Mouse (Mus musculus) heart, embryonic 14.5 days (tissue): ENCODE data around the gene Dus3l. TPM values are rescaled to one million over a fixed set of nuclear protein-coding genes. Genes with fewer than 3 reads are reported as not detected.

Experiments used
- ATAC-seq: fragments of 200-750 bp; cut with Nextera tagmentation; 2 replicates; pipeline ENCODE4 v1.8.0; 2017; ENCODE audit warnings: low read depth, moderate TSS enrichment; ENCODE audit not compliant: insufficient number of reproducible peaks, insufficient read depth, low FRiP score
- H3K27ac ChIP-seq, 2 experiments: fragments of 200-500 bp in 1 of 2; fragments of 300-500 bp in 1 of 2; sonication (generic) in 1 of 2; replicated peaks in 1 of 2; 2 replicates each; pipeline ENCODE4 v1.5.1; 2012 to 2014; ENCODE audit warnings: low read depth in 2 of 2, low read length in 2 of 2, control low read depth in 1 of 2, mild to moderate bottlenecking in 1 of 2, mixed read lengths in 1 of 2; ENCODE audit not compliant: control insufficient read depth in 1 of 2, insufficient read depth in 1 of 2
- H3K27me3 ChIP-seq: fragments of 300-500 bp; sonication (generic); 2 replicates; pipeline ENCODE4 v1.6.1; 2014; ENCODE audit warnings: mild to moderate bottlenecking, low read length, control low read depth; ENCODE audit not compliant: control insufficient read depth, insufficient read depth
- H3K36me3 ChIP-seq: fragments of 300-500 bp; sonication (generic); 2 replicates; pipeline ENCODE4 v1.6.1; 2014; ENCODE audit warnings: mild to moderate bottlenecking, control low read depth, low read length, mixed read lengths; ENCODE audit not compliant: control insufficient read depth, insufficient read depth
- H3K4me1 ChIP-seq, 2 experiments: fragments of 200-500 bp in 1 of 2; fragments of 300-500 bp in 1 of 2; sonication (generic) in 1 of 2; 2 replicates each; pipeline ENCODE4 v1.6.1; 2012 to 2014; ENCODE audit warnings: low read length in 2 of 2, control low read depth in 1 of 2, mixed read lengths in 1 of 2; ENCODE audit not compliant: control insufficient read depth in 2 of 2, insufficient read depth in 2 of 2
- H3K4me2 ChIP-seq: fragments of 300-500 bp; sonication (generic); 2 replicates; pipeline ENCODE4 v1.6.1; 2014; ENCODE audit warnings: mild to moderate bottlenecking, low read length
- H3K4me3 ChIP-seq, 2 experiments: fragments of 200-500 bp in 1 of 2; fragments of 300-500 bp in 1 of 2; sonication (generic) in 1 of 2; 2 replicates each; pipeline ENCODE4 v1.5.1; 2012 to 2014; ENCODE audit warnings: low read length in 2 of 2, mild to moderate bottlenecking in 2 of 2, control low read depth in 1 of 2, low read depth in 1 of 2, moderate library complexity in 1 of 2; ENCODE audit not compliant: control insufficient read depth in 1 of 2, insufficient read depth in 1 of 2
- H3K9ac ChIP-seq: fragments of 300-500 bp; sonication (generic); 2 replicates; pipeline ENCODE4 v1.6.1; 2014; ENCODE audit warnings: mild to moderate bottlenecking, low read length
- H3K9me3 ChIP-seq: fragments of 300-500 bp; sonication (generic); 2 replicates; pipeline ENCODE4 v1.6.1; 2016; ENCODE audit warnings: low read length, control low read depth; ENCODE audit not compliant: control insufficient read depth
- WGBS: fragments of 180-500 bp; shearing (Covaris S2); extraction: QIAGEN DNeasy Blood & Tissue Kit; methylation state at CpG from one replicate; pipeline ENCODE4 v1.1.7; 2014; 5-methylcytosine and 5-hydroxymethylcytosine counted together
- polyA plus RNA-seq: library from polyadenylated mRNA; unstranded; fragments of >200 nt; fragmentation: Nextera tagmentation; extraction: Ambion mirVana; gene quantifications from 2 replicates; pipeline ENCODE4 v1.2.1, GENCODE M21; 2014

Dus3l gene
- polyA plus RNA-seq, 1 experiment from 2014 or later: 31.3 TPM

- ATAC-seq: no peak
- WGBS: 93% methylated on average over 11 of the region's 11 CpGs
- no peak overlapping the region for H3K27ac ChIP-seq
- peaks cover 6% of the 10 kb centered on the region; the same call in 1 of the 2 replicates for H3K36me3 ChIP-seq
- H3K9me3 ChIP-seq: peaks cover 4% of the 10 kb centered on the region; the same call in 1 of the 2 replicates
- H3K4me3 ChIP-seq: no peak overlapping the region
- H3K27me3 ChIP-seq: no peaks in the 10 kb centered on the region
- H3K4me2 ChIP-seq: no peak overlapping the region
- peaks cover 28 to 40% of the 10 kb centered on the region in 2 experiments for H3K4me1 ChIP-seq
- no peak overlapping the region for H3K9ac ChIP-seq
These were observed 13.0 kb downstream of the Dus3l start for GRCm38 (mm10) chr17:56777568-56777967.

- Histone ChIP-seq H3K36me3 (peaks cover 11% of the 10 kb centered on the region; the same call in 1 of the 2 replicates), H3K27ac (peak overlapping the region; percentile 68 to 83), H3K4me2 (no peak overlapping the region), H3K4me1 (peaks cover 28 to 35% of the 10 kb centered on the region in 2 experiments), H3K4me3 (no peak overlapping the region), H3K9me3 (peaks cover 4% of the 10 kb centered on the region; the same call in 1 of the 2 replicates), H3K27me3 (no peaks in the 10 kb centered on the region), H3K9ac (peak overlapping the region; percentile 1; the same call in 1 of the 2 replicates)
- ATAC-seq: peak; percentile 81
- 28% methylated on average over 3 of the region's 3 CpGs for WGBS
These were observed 14.3 kb downstream of the Dus3l start for GRCm38 (mm10) chr17:56778779-56779362.

- 78% methylated on average over 13 of the region's 13 CpGs for WGBS
- peaks cover 14% of the 10 kb centered on the region; the same call in 1 of the 2 replicates for H3K36me3 ChIP-seq
- ATAC-seq: no peak
These were observed 15.9 kb downstream of the Dus3l start for GRCm38 (mm10) chr17:56780291-56780978.

GRCm38 (mm10) chr17:56788886-56789285 is 24.3 kb downstream of the Dus3l start:
- Histone ChIP-seq H3K27me3 (no peaks in the 10 kb centered on the region), H3K4me2 (no peak overlapping the region), H3K4me3 (no peak overlapping the region), H3K4me1 (peaks cover 0 to 12% of the 10 kb centered on the region in 2 experiments; a peak in 1 of 4 replicates), H3K9me3 (no peaks in the 10 kb centered on the region), H3K36me3 (0 out of 2 replicates have a peak, but pooled peaks cover 4% of the 10 kb centered on the region), H3K27ac (no peak overlapping the region), H3K9ac (no peak overlapping the region)
- ATAC-seq: no peak
- 55% methylated on average over 3 of the region's 3 CpGs for whole genome bisulfite sequencing

More at GRCm38 (mm10) chr17:56780291-56780978, 15.9 kb downstream of the Dus3l start:
- Histone ChIP-seq H3K4me1 (peaks cover 24 to 25% of the 10 kb centered on the region in 2 experiments), H3K27ac (peak overlapping the region in 1 of 2 experiments; percentile 83; a peak in 2 of 4 replicates), H3K27me3 (no peaks in the 10 kb centered on the region), H3K9ac (0 out of 2 replicates have a peak overlapping the region, but pooled peaks have one; percentile 3), H3K4me2 (no peak overlapping the region), H3K4me3 (no peak overlapping the region), H3K9me3 (peaks cover 4% of the 10 kb centered on the region; the same call in 1 of the 2 replicates)

GRCm38 (mm10) chr17:56789286-56789685 is 24.7 kb downstream of the Dus3l start:
- no peak overlapping the region for H3K4me3 ChIP-seq
- peaks cover 0 to 12% of the 10 kb centered on the region in 2 experiments; a peak in 1 of 4 replicates for H3K4me1 ChIP-seq
- no peak overlapping the region for H3K4me2 ChIP-seq
- H3K36me3 ChIP-seq: 0 out of 2 replicates have a peak, but pooled peaks cover 4% of the 10 kb centered on the region
- H3K27me3 ChIP-seq: no peaks in the 10 kb centered on the region
- H3K9me3 ChIP-seq: no peaks in the 10 kb centered on the region
- H3K9ac ChIP-seq: no peak overlapping the region
- no peak overlapping the region for H3K27ac ChIP-seq
- 58% methylated on average over 6 of the region's 6 CpGs for WGBS
- ATAC-seq: no peak

GRCm38 (mm10) chr17:56792588-56792987 is 28.0 kb downstream of the Dus3l start:
- H3K9me3 ChIP-seq: no peaks in the 10 kb centered on the region
- H3K27me3 ChIP-seq: no peaks in the 10 kb centered on the region
- 83% methylated on average over 3 of the region's 3 CpGs for WGBS
- H3K4me1 ChIP-seq: peaks cover 0 to 12% of the 10 kb centered on the region in 2 experiments; a peak in 1 of 4 replicates
- ATAC-seq: no peak
- H3K4me3 ChIP-seq: no peak overlapping the region
- no peak overlapping the region for H3K4me2 ChIP-seq
- no peak overlapping the region for H3K27ac ChIP-seq
- H3K9ac ChIP-seq: no peak overlapping the region
- no peaks in the 10 kb centered on the region for H3K36me3 ChIP-seq

DNA sequence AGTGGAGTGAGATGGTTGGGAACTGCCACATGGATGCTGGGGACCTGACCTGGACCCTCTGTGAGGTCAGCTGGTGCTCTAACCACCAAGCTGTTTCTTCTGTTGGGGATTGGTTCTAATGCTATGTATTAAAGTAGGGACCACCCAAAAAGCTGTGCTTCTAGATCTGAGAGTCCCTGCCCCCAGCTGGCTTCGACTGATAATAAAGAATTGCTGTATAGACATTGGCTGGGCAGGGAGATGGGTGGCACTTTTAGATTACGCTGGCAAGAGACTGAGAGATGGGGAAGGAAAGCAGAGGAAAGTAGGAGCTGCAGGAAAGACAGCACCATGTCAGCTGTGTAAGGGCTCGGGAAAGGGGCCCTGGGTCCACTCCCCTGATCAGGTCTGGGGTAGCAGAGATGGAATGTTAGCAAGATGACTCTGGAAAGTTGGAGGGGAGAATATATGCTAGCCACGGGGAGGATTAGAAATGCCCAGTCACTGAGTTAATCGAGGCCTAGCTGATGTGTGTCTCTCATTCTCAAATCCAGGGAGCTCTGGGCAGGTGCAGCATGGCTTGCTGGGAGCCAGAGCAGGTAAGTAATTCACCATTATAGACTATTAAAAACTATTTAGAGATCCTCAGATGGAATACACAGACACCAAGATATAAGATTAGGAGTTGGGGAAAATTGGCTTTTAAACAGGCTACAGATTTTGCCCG is 29.2 kb downstream of the Dus3l start:
- no peak for ATAC-seq
- Histone ChIP-seq H3K36me3 (no peaks in the 10 kb centered on the region), H3K27ac (no peak overlapping the region), H3K27me3 (no peaks in the 10 kb centered on the region), H3K4me2 (no peak overlapping the region), H3K4me3 (no peak overlapping the region), H3K9me3 (no peaks in the 10 kb centered on the region), H3K4me1 (peaks cover 0 to 8% of the 10 kb centered on the region in 2 experiments; a peak in 1 of 4 replicates), H3K9ac (no peak overlapping the region)
- WGBS: 72% methylated on average over 6 of the region's 6 CpGs
